Mouse (Mus musculus) liver, embryonic 14 days (tissue): Measurements from ENCODE around the gene Tacr2. TPM values are rescaled to one million over a fixed set of nuclear protein-coding genes. Genes with fewer than 3 reads are reported as not detected.

ENCODE experiments used
- polyA plus RNA-seq: library from polyadenylated mRNA; depleted of rRNA; stranded (reverse); fragments of >200 nt; gene quantifications from 2 replicates; pipeline ENCODE4 v1.2.3, GENCODE M21; 2012; rRNA removed

Tacr2 gene
- not detected in 2 replicates for polyA plus RNA-seq

GRCm38 (mm10) chr10:62252000-62252488, at the start of gene Tacr2:
Gene Tacr2 (plus strand): TSS chr10:62252438.

GRCm38 (mm10) chr10:62230708-62231394, 21.4 kb upstream of the Tacr2 start, which contains the start of gene Tspan15:
Gene Tspan15 (minus strand): TSS chr10:62231251.

Other genes with a start within 250 kb of the Tacr2 start
- 0.18 TPM in 1 of 2 replicates, not detected in the other for gene Neurog3, start 119.3 kb upstream of the Tacr2 start, polyA plus RNA-seq
- gene Fam241b, start 108.5 kb upstream of the Tacr2 start, polyA plus RNA-seq: 0.20 and 0.29 TPM in 2 replicates
- gene Tspan15, start 21.2 kb upstream of the Tacr2 start, polyA plus RNA-seq: 6.0 and 6.5 TPM in 2 replicates
- 55.1 and 58.8 TPM in 2 replicates for gene Hk1, start 127.5 kb downstream of the Tacr2 start, polyA plus RNA-seq
- 3.7 and 4.4 TPM in 2 replicates for gene Hkdc1, start 170.1 kb downstream of the Tacr2 start, polyA plus RNA-seq
- gene 4930507D05Rik, start 197.1 kb downstream of the Tacr2 start, polyA plus RNA-seq: 0.08 and 0.13 TPM in 2 replicates
- gene Supv3l1, start 197.3 kb downstream of the Tacr2 start, polyA plus RNA-seq: 15.5 and 17.5 TPM in 2 replicates
- gene Vps26a, start 234.4 kb downstream of the Tacr2 start, polyA plus RNA-seq: 15.3 and 18.9 TPM in 2 replicates